ENCODE assay signal across 9 mouse cellular contexts in the genomic region with DNA sequence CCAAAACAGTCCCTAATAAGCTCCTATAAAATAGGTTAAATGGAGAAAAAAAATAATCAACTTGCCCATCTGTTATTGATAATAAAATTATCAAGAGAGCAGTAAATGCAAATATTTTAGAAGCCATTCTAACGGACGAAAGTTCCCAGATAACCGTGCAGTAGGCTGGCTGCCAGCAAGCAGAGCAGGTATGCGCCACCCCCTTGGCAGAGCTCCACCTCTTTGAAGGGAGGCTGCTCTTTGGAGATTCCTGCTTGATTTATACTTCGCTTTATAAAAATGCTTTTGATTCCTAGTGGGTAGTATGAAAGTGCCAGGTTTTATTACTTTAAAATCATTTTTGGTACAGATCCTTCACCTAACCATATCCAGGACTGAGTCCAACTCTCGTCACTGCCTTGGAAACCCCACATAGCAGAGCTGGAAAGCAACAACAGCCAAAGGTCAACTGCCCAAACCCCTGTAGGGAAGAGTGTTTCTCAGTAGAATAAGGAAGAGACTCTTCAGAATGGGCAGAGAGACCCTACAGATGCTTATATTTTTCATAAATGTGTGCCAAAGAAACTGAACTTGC.
DNase-seq lines count a peak whose midpoint lies in the region; ATAC-seq and TF ChIP-seq lines count a peak whose summit lies in the region.
"Had no signal": no experiment of that assay in that cellular context is flagged by ENCODE, and none has a peak within 500 bp of the region (broad histone marks: within the 10 kb centered on the region; RNA-seq: fewer than 3 reads in every experiment).

No protein-coding gene starts in this region.

- peak; percentile 54; the same call in 1 of the 2 replicates for ATAC-seq in limb, embryonic 14.5 days (ENCODE audit: low FRiP score, low read depth)
- ATAC-seq in monocyte, adult 5-6 weeks (replicated peaks; ENCODE audit: insufficient number of reproducible peaks, low FRiP score, low TSS enrichment, poor library complexity, severe bottlenecking): no peak
- no peak for ATAC-seq in midbrain, embryonic 16.5 days

- WGBS in limb, embryonic 14.5 days: 8% methylated on average over 6 of the region's 6 CpGs
- WGBS in midbrain, embryonic 16.5 days: 37% methylated on average over 6 of the region's 6 CpGs

- intact Hi-C loops in left cerebral cortex, postnatal 4 days (cut with DNase I): loop anchor here (10.0 kb wide), 1 partner anchor 146 kb away; no protein-coding TSS in a partner anchor

- H3K9ac ChIP-seq in limb, embryonic 14.5 days (ENCODE audit: low read depth, low read length, severe bottlenecking): no peak overlapping the region
- no peak overlapping the region for H3K9ac ChIP-seq in midbrain, embryonic 16.5 days (ENCODE audit: low read depth, low read length)

- H3K9me3 ChIP-seq in limb, embryonic 14.5 days (ENCODE audit: control insufficient read depth, low read length): no peaks in the 10 kb centered on the region
- no peaks in the 10 kb centered on the region for H3K9me3 ChIP-seq in midbrain, embryonic 16.5 days (replicated peaks; ENCODE audit: control insufficient read depth, low read length, poor library complexity, severe bottlenecking)
- H3K9me3 ChIP-seq: megakaryocyte, embryonic 14.5 days had no signal

- H3K4me1 ChIP-seq in limb, embryonic 14.5 days (ENCODE audit: control insufficient read depth, insufficient read depth, low read length): peaks cover 34% of the 10 kb centered on the region
- H3K4me1 ChIP-seq in midbrain, embryonic 16.5 days (ENCODE audit: control insufficient read depth, insufficient read depth, low read length): peaks cover 18% of the 10 kb centered on the region
- H3K4me1 ChIP-seq: megakaryocyte, embryonic 14.5 days had no signal

- H3K36me3 ChIP-seq in limb, embryonic 14.5 days (ENCODE audit: control insufficient read depth, insufficient read depth, low read length): 0 out of 2 replicates have a peak, but pooled peaks cover 2% of the 10 kb centered on the region
- no peaks in the 10 kb centered on the region for H3K36me3 ChIP-seq in midbrain, embryonic 16.5 days (ENCODE audit: control insufficient read depth, insufficient read depth, low read length)

- peak; percentile 63 for DNase-seq in left cerebral cortex, postnatal 4 days
- DNase-seq in left cerebral cortex, adult 8-10 months (ENCODE audit: low spot score in 2 of 2): no peak
- DNase-seq in brain, adult 2 months (ENCODE audit: low read depth, low spot score): peak; percentile 85
- DNase-seq in cerebellum, postnatal 25 days: peak; percentile 84 to 93
- DNase-seq in limb, embryonic 14.5 days (ENCODE audit: low spot score): peak; percentile 86
- DNase-seq in layer of hippocampus, adult 11-12 months (ENCODE audit: low spot score): no peak

- H3K4me3 ChIP-seq in limb, embryonic 14.5 days (replicated peaks; ENCODE audit: low read length): no peak overlapping the region
- H3K4me3 ChIP-seq in midbrain, embryonic 16.5 days (ENCODE audit: low read depth, low read length): no peak overlapping the region
- H3K4me3 ChIP-seq: megakaryocyte, embryonic 14.5 days had no signal

- no peaks in the 10 kb centered on the region for H3K27me3 ChIP-seq in limb, embryonic 14.5 days (ENCODE audit: control insufficient read depth, insufficient read depth, low read length)
- H3K27me3 ChIP-seq in midbrain, embryonic 16.5 days (ENCODE audit: control insufficient read depth, insufficient read depth, low read depth, low read length): no peaks in the 10 kb centered on the region
- H3K27me3 ChIP-seq: megakaryocyte, embryonic 14.5 days had no signal

- 0 out of 2 replicates have a peak overlapping the region, but pooled peaks have one; percentile 9 for H3K4me2 ChIP-seq in limb, embryonic 14.5 days (replicated peaks; ENCODE audit: low read depth, low read length, severe bottlenecking)
- no peak overlapping the region for H3K4me2 ChIP-seq in midbrain, embryonic 16.5 days (ENCODE audit: low read length)

- TF ChIP-seq POLR2A in limb, embryonic 14.5 days (IDR thresholded peaks at IDR 0.05; ENCODE audit: borderline replicate concordance, extremely low read depth, insufficient read depth, insufficient read length): no peak

- no peak overlapping the region for H3K27ac ChIP-seq in limb, embryonic 14.5 days (replicated peaks; ENCODE audit: low read depth, low read length)
- no peak overlapping the region for H3K27ac ChIP-seq in midbrain, embryonic 16.5 days (ENCODE audit: low read length)

Comparison
In these comparisons a context has a peak if more than half of its experiments do, and no peak if none do; other contexts are left out.
1. DNase-seq: peak in left cerebral cortex, postnatal 4 days (single experiment), brain, adult 2 months (single experiment), cerebellum, postnatal 25 days (2 of 2) and limb, embryonic 14.5 days (single experiment); none in left cerebral cortex, adult 8-10 months (0 of 2) and layer of hippocampus, adult 11-12 months (single experiment).